Mouse (Mus musculus) forebrain, embryonic 13.5 days (tissue): ENCODE measurements around the gene Ank3. TPM values are rescaled to one million over a fixed set of nuclear protein-coding genes. Genes with fewer than 3 reads are reported as not detected.

ENCODE experiments used
- ATAC-seq: fragments of 200-750 bp; cut with Nextera tagmentation; 2 replicates; pipeline ENCODE4 v1.8.0; 2017
- H3K27ac ChIP-seq: fragments of 300-500 bp; sonication (generic); 2 replicates; pipeline ENCODE4 v1.5.1; 2015; ENCODE audit warnings: inconsistent platforms, mild to moderate bottlenecking, moderate library complexity
- H3K27me3 ChIP-seq: fragments of 300-500 bp; sonication (generic); 2 replicates; pipeline ENCODE4 v1.6.1; 2015; ENCODE audit warnings: mild to moderate bottlenecking, inconsistent platforms
- H3K36me3 ChIP-seq: fragments of 300-500 bp; sonication (generic); 2 replicates; pipeline ENCODE4 v1.6.1; 2015; ENCODE audit warnings: mild to moderate bottlenecking, inconsistent platforms; ENCODE audit not compliant: poor library complexity, severe bottlenecking
- H3K4me1 ChIP-seq: fragments of 300-500 bp; sonication (generic); 2 replicates; pipeline ENCODE4 v1.6.1; 2015; ENCODE audit warnings: inconsistent platforms
- H3K4me2 ChIP-seq: fragments of 300-500 bp; sonication (generic); 2 replicates; pipeline ENCODE4 v1.6.1; 2015; ENCODE audit warnings: inconsistent platforms, mild to moderate bottlenecking, moderate library complexity
- H3K4me3 ChIP-seq: fragments of 300-500 bp; sonication (generic); 2 replicates; pipeline ENCODE4 v1.5.1; 2015; ENCODE audit warnings: mild to moderate bottlenecking, inconsistent platforms
- H3K9ac ChIP-seq: fragments of 300-500 bp; sonication (generic); 2 replicates; pipeline ENCODE4 v1.6.1; 2015; ENCODE audit warnings: mild to moderate bottlenecking, inconsistent platforms
- H3K9me3 ChIP-seq: fragments of 300-500 bp; sonication (generic); replicated peaks from 2 replicates; pipeline ENCODE4 v1.6.1; 2016; ENCODE audit warnings: inconsistent platforms
- WGBS: fragments of 180-500 bp; shearing (Covaris S2); methylation state at CpG from one replicate; pipeline ENCODE4 v1.1.7; 2015; 5-methylcytosine and 5-hydroxymethylcytosine counted together
- polyA plus RNA-seq: library from polyadenylated mRNA; unstranded; fragments of >200 nt; fragmentation: Nextera tagmentation; extraction: Ambion mirVana; gene quantifications from 2 replicates; pipeline ENCODE4 v1.2.1, GENCODE M21; 2015

Gene Ank3
- polyA plus RNA-seq, 1 experiment from 2014 or later = 63.5 TPM

- Histone ChIP-seq H3K9me3 (no peaks in the 10 kb centered on the region), H3K9ac (no peak overlapping the region), H3K4me1 (no peaks in the 10 kb centered on the region), H3K27me3 (no peaks in the 10 kb centered on the region), H3K4me3 (no peak overlapping the region), H3K36me3 (peaks cover 37% of the 10 kb centered on the region), H3K4me2 (no peak overlapping the region), H3K27ac (no peak overlapping the region)
- ATAC-seq = no peak
- WGBS = 90% methylated on average over 10 of the region's 10 CpGs
Observed at GRCm38 (mm10) chr10:70021667-70022066, 623.1 kb downstream of the Ank3 start.

GRCm38 (mm10) chr10:70022596-70022995, 624.0 kb downstream of the Ank3 start:
- no peaks in the 10 kb centered on the region for H3K4me1 ChIP-seq
- H3K9ac ChIP-seq = no peak overlapping the region
- no peaks in the 10 kb centered on the region for H3K9me3 ChIP-seq
- no peak overlapping the region for H3K27ac ChIP-seq
- no peak overlapping the region for H3K4me2 ChIP-seq
- WGBS = 78% methylated on average over 5 of the region's 5 CpGs
- H3K4me3 ChIP-seq = no peak overlapping the region
- no peak for ATAC-seq
- H3K36me3 ChIP-seq = peaks cover 35% of the 10 kb centered on the region; the same call in 1 of the 2 replicates
- H3K27me3 ChIP-seq = no peaks in the 10 kb centered on the region

- H3K4me2 ChIP-seq = no peak overlapping the region
- no peaks in the 10 kb centered on the region for H3K27me3 ChIP-seq
- H3K9ac ChIP-seq = no peak overlapping the region
- H3K4me1 ChIP-seq = no peaks in the 10 kb centered on the region
- no peak overlapping the region for H3K4me3 ChIP-seq
- no peak for ATAC-seq
- no peak overlapping the region for H3K27ac ChIP-seq
- WGBS = 87% methylated on average over 11 of the region's 11 CpGs
- H3K36me3 ChIP-seq = peaks cover 30% of the 10 kb centered on the region; the same call in 1 of the 2 replicates
- H3K9me3 ChIP-seq = no peaks in the 10 kb centered on the region
Observed at GRCm38 (mm10) chr10:70023861-70024260, 625.3 kb downstream of the Ank3 start.

- Histone ChIP-seq H3K27ac (no peak overlapping the region), H3K4me3 (no peak overlapping the region), H3K4me2 (no peak overlapping the region), H3K27me3 (no peaks in the 10 kb centered on the region), H3K36me3 (0 out of 2 replicates have a peak, but pooled peaks cover 4% of the 10 kb centered on the region), H3K9ac (no peak overlapping the region), H3K4me1 (no peaks in the 10 kb centered on the region), H3K9me3 (no peaks in the 10 kb centered on the region)
- ATAC-seq = no peak
- 83% methylated on average over 8 of the region's 8 CpGs for WGBS
Observed at GRCm38 (mm10) chr10:70031942-70032341, 633.4 kb downstream of the Ank3 start.

- WGBS = 91% methylated on average over 9 of the region's 9 CpGs
- H3K4me1 ChIP-seq = no peaks in the 10 kb centered on the region
- no peaks in the 10 kb centered on the region for H3K27me3 ChIP-seq
- 0 out of 2 replicates have a peak, but pooled peaks cover 3% of the 10 kb centered on the region for H3K36me3 ChIP-seq
- H3K27ac ChIP-seq = no peak overlapping the region
- no peak overlapping the region for H3K9ac ChIP-seq
- no peak overlapping the region for H3K4me2 ChIP-seq
- H3K9me3 ChIP-seq = no peaks in the 10 kb centered on the region
- no peak overlapping the region for H3K4me3 ChIP-seq
- ATAC-seq = no peak
Observed at GRCm38 (mm10) chr10:70032982-70033381, 634.4 kb downstream of the Ank3 start.

GRCm38 (mm10) chr10:70033856-70034255, 635.3 kb downstream of the Ank3 start:
- Histone ChIP-seq H3K9me3 (no peaks in the 10 kb centered on the region), H3K36me3 (no peaks in the 10 kb centered on the region), H3K27ac (no peak overlapping the region), H3K9ac (no peak overlapping the region), H3K4me3 (no peak overlapping the region), H3K4me1 (no peaks in the 10 kb centered on the region), H3K4me2 (no peak overlapping the region), H3K27me3 (no peaks in the 10 kb centered on the region)
- ATAC-seq = no peak
- 76% methylated on average over 3 of the region's 3 CpGs for whole genome bisulfite sequencing

GRCm38 (mm10) chr10:70039871-70040291, 641.3 kb downstream of the Ank3 start:
- Histone ChIP-seq H3K27ac (no peak overlapping the region), H3K36me3 (no peaks in the 10 kb centered on the region), H3K4me2 (no peak overlapping the region), H3K9me3 (no peaks in the 10 kb centered on the region), H3K4me3 (no peak overlapping the region), H3K9ac (no peak overlapping the region), H3K27me3 (no peaks in the 10 kb centered on the region), H3K4me1 (no peaks in the 10 kb centered on the region)
- WGBS = 90% methylated on average over 17 of the region's 17 CpGs
- no peak for ATAC-seq

- ATAC-seq = no peak
Observed at GRCm38 (mm10) chr10:70041562-70041961, 643.0 kb downstream of the Ank3 start.

GRCm38 (mm10) chr10:70045722-70046121, 647.1 kb downstream of the Ank3 start:
- H3K27me3 ChIP-seq = no peaks in the 10 kb centered on the region
- H3K27ac ChIP-seq = no peak overlapping the region
- H3K4me2 ChIP-seq = no peak overlapping the region
- no peak overlapping the region for H3K9ac ChIP-seq
- no peak for ATAC-seq
- 79% methylated on average over 2 of the region's 2 CpGs for WGBS
- H3K36me3 ChIP-seq = no peaks in the 10 kb centered on the region
- H3K4me1 ChIP-seq = no peaks in the 10 kb centered on the region
- no peaks in the 10 kb centered on the region for H3K9me3 ChIP-seq
- H3K4me3 ChIP-seq = no peak overlapping the region

More at GRCm38 (mm10) chr10:70041562-70041961, 643.0 kb downstream of the Ank3 start:
- no peak overlapping the region for H3K4me2 ChIP-seq
- H3K27ac ChIP-seq = no peak overlapping the region
- no peaks in the 10 kb centered on the region for H3K27me3 ChIP-seq
- no peak overlapping the region for H3K4me3 ChIP-seq
- H3K9me3 ChIP-seq = no peaks in the 10 kb centered on the region
- no peak overlapping the region for H3K9ac ChIP-seq
- no peaks in the 10 kb centered on the region for H3K4me1 ChIP-seq
- H3K36me3 ChIP-seq = no peaks in the 10 kb centered on the region

- no peaks in the 10 kb centered on the region for H3K4me1 ChIP-seq
- H3K9me3 ChIP-seq = peaks cover 5% of the 10 kb centered on the region; the same call in 1 of the 2 replicates
- ATAC-seq = no peak
- no peaks in the 10 kb centered on the region for H3K27me3 ChIP-seq
- H3K9ac ChIP-seq = no peak overlapping the region
- H3K27ac ChIP-seq = no peak overlapping the region
- no peaks in the 10 kb centered on the region for H3K36me3 ChIP-seq
- WGBS = 91% methylated on average over 7 of the region's 7 CpGs
- H3K4me3 ChIP-seq = no peak overlapping the region
- H3K4me2 ChIP-seq = no peak overlapping the region
Observed at GRCm38 (mm10) chr10:70049771-70050170, 651.2 kb downstream of the Ank3 start.

GRCm38 (mm10) chr10:70055291-70055690, 656.7 kb downstream of the Ank3 start:
- no peak overlapping the region for H3K4me2 ChIP-seq
- no peak overlapping the region for H3K4me3 ChIP-seq
- no peak for ATAC-seq
- H3K27ac ChIP-seq = no peak overlapping the region
- H3K9ac ChIP-seq = no peak overlapping the region
- H3K27me3 ChIP-seq = no peaks in the 10 kb centered on the region
- H3K36me3 ChIP-seq = no peaks in the 10 kb centered on the region
- peaks cover 5% of the 10 kb centered on the region; the same call in 1 of the 2 replicates for H3K9me3 ChIP-seq
- peaks cover 3% of the 10 kb centered on the region for H3K4me1 ChIP-seq
- 91% methylated on average over 2 of the region's 2 CpGs for WGBS

GRCm38 (mm10) chr10:70057064-70057463, 658.5 kb downstream of the Ank3 start:
- Histone ChIP-seq H3K4me3 (no peak overlapping the region), H3K4me1 (peaks cover 10% of the 10 kb centered on the region), H3K36me3 (no peaks in the 10 kb centered on the region), H3K4me2 (no peak overlapping the region), H3K9me3 (peaks cover 5% of the 10 kb centered on the region; the same call in 1 of the 2 replicates), H3K9ac (no peak overlapping the region), H3K27ac (no peak overlapping the region), H3K27me3 (no peaks in the 10 kb centered on the region)
- 83% methylated on average over 3 of the region's 3 CpGs for WGBS
- ATAC-seq = no peak

GRCm38 (mm10) chr10:70060021-70060688, 661.6 kb downstream of the Ank3 start:
- peaks cover 10% of the 10 kb centered on the region for H3K4me1 ChIP-seq
- peak overlapping the region; percentile 16; the same call in 1 of the 2 replicates for H3K27ac ChIP-seq
- peak; percentile 75 for ATAC-seq
- H3K9ac ChIP-seq = no peak overlapping the region
- H3K4me2 ChIP-seq = no peak overlapping the region
- no peaks in the 10 kb centered on the region for H3K36me3 ChIP-seq
- 71% methylated on average over 19 of the region's 19 CpGs for WGBS
- H3K9me3 ChIP-seq = no peaks in the 10 kb centered on the region
- H3K4me3 ChIP-seq = no peak overlapping the region
- H3K27me3 ChIP-seq = no peaks in the 10 kb centered on the region
